Mouse (Mus musculus): ENCODE results near the gene Lrrc56.

The Lrrc56 gene

GRCm38 (mm10) chr7:141193948-141194347 is at the start of gene Lrrc56, which contains the start of gene Hras:
Gene Lrrc56, plus strand, starts transcription at chr7:141194157.
Gene Hras, minus strand, starts transcription at chr7:141194005.
- peak; percentile 97 to 98 for DNase-seq (ENCODE audit: low spot score in 2 of 2)

- DNase-seq (ENCODE audit: low spot score in 2 of 2), result no peak
Observed at GRCm38 (mm10) chr7:141144650-141145049, 49.3 kb upstream of the Lrrc56 start.

- DNase-seq (ENCODE audit: low spot score in 2 of 2), result no peak
Observed at GRCm38 (mm10) chr7:141145403-141145802, 48.6 kb upstream of the Lrrc56 start.

- no peak for DNase-seq (ENCODE audit: low spot score in 2 of 2)
Observed at GRCm38 (mm10) chr7:141146043-141146595, 47.8 kb upstream of the Lrrc56 start.

GRCm38 (mm10) chr7:141147044-141147443 is 46.9 kb upstream of the Lrrc56 start:
- no peak for DNase-seq (ENCODE audit: low spot score in 2 of 2)

GRCm38 (mm10) chr7:141148639-141149038 is 45.3 kb upstream of the Lrrc56 start:
- no peak for DNase-seq (ENCODE audit: low spot score in 2 of 2)

- no peak for DNase-seq (ENCODE audit: low spot score in 2 of 2)
Observed at GRCm38 (mm10) chr7:141155362-141155761, 38.6 kb upstream of the Lrrc56 start.

GRCm38 (mm10) chr7:141164397-141164796 is 29.6 kb upstream of the Lrrc56 start:
- DNase-seq (ENCODE audit: low spot score in 2 of 2), result no peak

GRCm38 (mm10) chr7:141164850-141165249 is 29.1 kb upstream of the Lrrc56 start:
- peak in 1 of 2 experiments; percentile 22 for DNase-seq (ENCODE audit: low spot score in 2 of 2)

- peak; percentile 52 to 53 for DNase-seq (ENCODE audit: low spot score in 2 of 2)
Observed at GRCm38 (mm10) chr7:141167901-141168517, 25.9 kb upstream of the Lrrc56 start.

- peak; percentile 78 to 81 for DNase-seq (ENCODE audit: low spot score in 2 of 2)
Observed at GRCm38 (mm10) chr7:141168518-141168953, 25.4 kb upstream of the Lrrc56 start.

- no peak for DNase-seq (ENCODE audit: low spot score in 2 of 2)
Observed at GRCm38 (mm10) chr7:141169300-141169699, 24.7 kb upstream of the Lrrc56 start.

- no peak for DNase-seq (ENCODE audit: low spot score in 2 of 2)
Observed at GRCm38 (mm10) chr7:141169866-141170265, 24.1 kb upstream of the Lrrc56 start.

GRCm38 (mm10) chr7:141172116-141173006 is 21.6 kb upstream of the Lrrc56 start, which contains the start of gene Rnh1:
Gene Rnh1, minus strand, starts transcription at chr7:141172857.
- peak; percentile 93 for DNase-seq (ENCODE audit: low spot score in 2 of 2)

GRCm38 (mm10) chr7:141173323-141173850 is 20.6 kb upstream of the Lrrc56 start:
- no peak for DNase-seq (ENCODE audit: low spot score in 2 of 2)

GRCm38 (mm10) chr7:141175068-141175467 is 18.9 kb upstream of the Lrrc56 start:
- no peak for DNase-seq (ENCODE audit: low spot score in 2 of 2)

GRCm38 (mm10) chr7:141176173-141176572 is 17.8 kb upstream of the Lrrc56 start:
- DNase-seq (ENCODE audit: low spot score in 2 of 2), result peak in 1 of 2 experiments; percentile 86

- DNase-seq (ENCODE audit: low spot score in 2 of 2), result no peak
Observed at GRCm38 (mm10) chr7:141188194-141188593, 5.8 kb upstream of the Lrrc56 start.

- no peak for DNase-seq (ENCODE audit: low spot score in 2 of 2)
Observed at GRCm38 (mm10) chr7:141188733-141189132, 5.2 kb upstream of the Lrrc56 start.

GRCm38 (mm10) chr7:141190220-141190619 is 3.7 kb upstream of the Lrrc56 start:
- DNase-seq (ENCODE audit: low spot score in 2 of 2), result no peak

- DNase-seq (ENCODE audit: low spot score in 2 of 2), result peak in 1 of 2 experiments; percentile 31
Observed at GRCm38 (mm10) chr7:141191036-141191435, 2.9 kb upstream of the Lrrc56 start.
